Mouse (Mus musculus) liver, embryonic 13.5 days (tissue): ENCODE results near the gene Zzz3. TPM values are rescaled to one million over a fixed set of nuclear protein-coding genes. Genes with fewer than 3 reads are reported as not detected.
"Not testable (repeated sequence)": the region's sequence is repeated elsewhere in the genome, so short reads cannot be mapped to it uniquely, and the experiment has no call there.

ENCODE experiments used
- ATAC-seq: fragments of 200-750 bp; cut with Nextera tagmentation; 2 replicates; pipeline ENCODE4 v1.8.0; 2017; ENCODE audit warnings: low read depth, mild to moderate bottlenecking, moderate number of reproducible peaks, moderate library complexity
- DNase-seq: peaks from one replicate; pipeline ENCODE4 v3.0.0; 2022
- H3K27ac ChIP-seq: fragments of 300-500 bp; sonication (generic); 2 replicates; pipeline ENCODE4 v1.5.1; 2015; ENCODE audit warnings: moderate library complexity, mild to moderate bottlenecking, inconsistent platforms
- H3K27me3 ChIP-seq: fragments of 300-500 bp; sonication (generic); 2 replicates; pipeline ENCODE4 v1.6.1; 2015; ENCODE audit warnings: mild to moderate bottlenecking, inconsistent platforms
- H3K36me3 ChIP-seq: fragments of 300-500 bp; sonication (generic); 2 replicates; pipeline ENCODE4 v1.6.1; 2015; ENCODE audit warnings: mild to moderate bottlenecking, inconsistent platforms
- H3K4me1 ChIP-seq: fragments of 300-500 bp; sonication (generic); replicated peaks from 2 replicates; pipeline ENCODE4 v1.6.1; 2015; ENCODE audit warnings: inconsistent platforms
- H3K4me2 ChIP-seq: fragments of 300-500 bp; sonication (generic); 2 replicates; pipeline ENCODE4 v1.6.1; 2015; ENCODE audit warnings: inconsistent platforms, mild to moderate bottlenecking, moderate library complexity
- H3K4me3 ChIP-seq: fragments of 300-500 bp; sonication (generic); replicated peaks from 2 replicates; pipeline ENCODE4 v1.5.1; 2015; ENCODE audit warnings: mild to moderate bottlenecking, inconsistent platforms
- H3K9ac ChIP-seq: fragments of 300-500 bp; sonication (generic); 2 replicates; pipeline ENCODE4 v1.6.1; 2015; ENCODE audit warnings: mild to moderate bottlenecking, inconsistent platforms
- H3K9me3 ChIP-seq: fragments of 300-500 bp; sonication (generic); replicated peaks from 2 replicates; pipeline ENCODE4 v1.6.1; 2016; ENCODE audit warnings: inconsistent platforms
- WGBS: fragments of 180-500 bp; shearing (Covaris S2); methylation state at CpG from one replicate; pipeline ENCODE4 v1.1.7; 2015; ENCODE audit not compliant: insufficient replicate concordance; 5-methylcytosine and 5-hydroxymethylcytosine counted together
- polyA plus RNA-seq: library from polyadenylated mRNA; unstranded; fragments of >200 nt; fragmentation: Nextera tagmentation; extraction: Ambion mirVana; gene quantifications from 2 replicates; pipeline ENCODE4 v1.2.1, GENCODE M21; 2015

The Zzz3 gene
- polyA plus RNA-seq, 1 experiment from 2014 or later, result 16.3 TPM

- WGBS, result 78% methylated on average over 4 of the region's 4 CpGs
- no peaks in the 10 kb centered on the region for H3K27me3 ChIP-seq
- H3K4me1 ChIP-seq, result no peaks in the 10 kb centered on the region; the same call in none of the 2 replicates
- H3K4me3 ChIP-seq, result no peak overlapping the region
- ATAC-seq, result no peak
- no peak overlapping the region for H3K9ac ChIP-seq
- no peaks in the 10 kb centered on the region for H3K9me3 ChIP-seq
- no peak for DNase-seq
- H3K27ac ChIP-seq, result no peak overlapping the region
- H3K36me3 ChIP-seq, result no peaks in the 10 kb centered on the region; the same call in 1 of the 2 replicates
- no peak overlapping the region for H3K4me2 ChIP-seq
Observed at GRCm38 (mm10) chr3:152442795-152443194, 47.5 kb downstream of the Zzz3 start.

- Histone ChIP-seq H3K36me3 (peaks cover 3% of the 10 kb centered on the region), H3K27me3 (no peaks in the 10 kb centered on the region), H3K4me1 (no peaks in the 10 kb centered on the region; the same call in none of the 2 replicates), H3K27ac (no peak overlapping the region), H3K4me3 (no peak overlapping the region), H3K9ac (no peak overlapping the region), H3K4me2 (no peak overlapping the region), H3K9me3 (no peaks in the 10 kb centered on the region)
- DNase-seq, result no peak
- 69% methylated on average over 3 of the region's 3 CpGs for WGBS
- ATAC-seq, result no peak
Observed at GRCm38 (mm10) chr3:152444114-152444513, 48.8 kb downstream of the Zzz3 start.

- H3K27me3 ChIP-seq, result no peaks in the 10 kb centered on the region
- H3K9ac ChIP-seq, result no peak overlapping the region
- 72% methylated on average over 1 of the region's 1 CpGs for WGBS
- no peak overlapping the region for H3K4me3 ChIP-seq
- no peaks in the 10 kb centered on the region; the same call in none of the 2 replicates for H3K4me1 ChIP-seq
- H3K27ac ChIP-seq, result no peak overlapping the region
- H3K4me2 ChIP-seq, result no peak overlapping the region
- DNase-seq, result no peak
- peaks cover 21% of the 10 kb centered on the region for H3K36me3 ChIP-seq
- H3K9me3 ChIP-seq, result no peaks in the 10 kb centered on the region
- peak; percentile 70; the same call in 1 of the 2 replicates for ATAC-seq
Observed at GRCm38 (mm10) chr3:152446966-152447365, 51.7 kb downstream of the Zzz3 start.

- H3K27me3 ChIP-seq, result no peaks in the 10 kb centered on the region
- no peaks in the 10 kb centered on the region for H3K9me3 ChIP-seq
- no peak overlapping the region for H3K4me3 ChIP-seq
- H3K4me2 ChIP-seq, result no peak overlapping the region
- 77% methylated on average over 3 of the region's 4 CpGs for WGBS
- ATAC-seq (no peak), DNase-seq (no peak)
- no peak overlapping the region for H3K9ac ChIP-seq
- peaks cover 10% of the 10 kb centered on the region for H3K4me1 ChIP-seq
- H3K27ac ChIP-seq, result no peak overlapping the region
- H3K36me3 ChIP-seq, result peaks cover 67% of the 10 kb centered on the region
Observed at GRCm38 (mm10) chr3:152453163-152453562, 57.9 kb downstream of the Zzz3 start.

GRCm38 (mm10) chr3:152457308-152458035 lies 62.2 kb downstream of the Zzz3 start:
- H3K9ac ChIP-seq, result no peak overlapping the region
- no peak overlapping the region for H3K4me2 ChIP-seq
- peak; percentile 79 for ATAC-seq
- peak; percentile 5 for DNase-seq
- no peak overlapping the region for H3K27ac ChIP-seq
- no peaks in the 10 kb centered on the region for H3K9me3 ChIP-seq
- H3K4me1 ChIP-seq, result peaks cover 10% of the 10 kb centered on the region
- no peak overlapping the region for H3K4me3 ChIP-seq
- H3K27me3 ChIP-seq, result no peaks in the 10 kb centered on the region
- 43% methylated on average over 2 of the region's 2 CpGs for WGBS
- H3K36me3 ChIP-seq, result peaks cover 64% of the 10 kb centered on the region

GRCm38 (mm10) chr3:152458875-152459274 lies 63.6 kb downstream of the Zzz3 start:
- not testable (repeated sequence) for H3K4me2 ChIP-seq, ATAC-seq, H3K27me3 ChIP-seq, H3K9ac ChIP-seq, H3K27ac ChIP-seq, DNase-seq, H3K4me3 ChIP-seq, H3K9me3 ChIP-seq
- WGBS, result 77% methylated on average over 4 of the region's 4 CpGs
- Histone ChIP-seq H3K4me1 (peaks cover 10% of the 10 kb centered on the region), H3K36me3 (peaks cover 62% of the 10 kb centered on the region)

GRCm38 (mm10) chr3:152460802-152461201 lies 65.5 kb downstream of the Zzz3 start:
- no peak for ATAC-seq
- Histone ChIP-seq H3K9ac (no peak overlapping the region), H3K4me1 (peaks cover 13% of the 10 kb centered on the region), H3K36me3 (peaks cover 45% of the 10 kb centered on the region), H3K9me3 (no peaks in the 10 kb centered on the region), H3K4me2 (no peak overlapping the region), H3K27me3 (no peaks in the 10 kb centered on the region), H3K27ac (no peak overlapping the region), H3K4me3 (no peak overlapping the region)
- no peak for DNase-seq
- 74% methylated on average over 4 of the region's 4 CpGs for WGBS

- peaks cover 18% of the 10 kb centered on the region for H3K4me1 ChIP-seq
- no peak overlapping the region for H3K4me3 ChIP-seq
- no peak overlapping the region for H3K27ac ChIP-seq
- no peaks in the 10 kb centered on the region for H3K27me3 ChIP-seq
- DNase-seq (no peak), ATAC-seq (no peak)
- 83% methylated on average over 10 of the region's 10 CpGs for WGBS
- peaks cover 33% of the 10 kb centered on the region for H3K36me3 ChIP-seq
- H3K4me2 ChIP-seq, result no peak overlapping the region
- no peak overlapping the region for H3K9ac ChIP-seq
- H3K9me3 ChIP-seq, result no peaks in the 10 kb centered on the region
Observed at GRCm38 (mm10) chr3:152462038-152462547, 66.8 kb downstream of the Zzz3 start.

GRCm38 (mm10) chr3:152462900-152463299 lies 67.6 kb downstream of the Zzz3 start:
- DNase-seq (no peak), ATAC-seq (no peak)
- no peaks in the 10 kb centered on the region for H3K9me3 ChIP-seq
- H3K4me1 ChIP-seq, result peaks cover 11% of the 10 kb centered on the region; the same call in 1 of the 2 replicates
- H3K36me3 ChIP-seq, result peaks cover 27% of the 10 kb centered on the region
- no peak overlapping the region for H3K9ac ChIP-seq
- H3K27me3 ChIP-seq, result no peaks in the 10 kb centered on the region
- no peak overlapping the region for H3K27ac ChIP-seq
- no peak overlapping the region for H3K4me2 ChIP-seq
- WGBS, result 86% methylated on average over 10 of the region's 10 CpGs
- H3K4me3 ChIP-seq, result no peak overlapping the region

- no peaks in the 10 kb centered on the region for H3K9me3 ChIP-seq
- no peak overlapping the region for H3K4me2 ChIP-seq
- no peaks in the 10 kb centered on the region for H3K27me3 ChIP-seq
- WGBS, result 79% methylated on average over 3 of the region's 3 CpGs
- ATAC-seq (no peak), DNase-seq (no peak)
- H3K4me1 ChIP-seq, result peaks cover 11% of the 10 kb centered on the region; the same call in 1 of the 2 replicates
- H3K36me3 ChIP-seq, result peaks cover 17% of the 10 kb centered on the region
- no peak overlapping the region for H3K9ac ChIP-seq
- H3K27ac ChIP-seq, result no peak overlapping the region
- no peak overlapping the region for H3K4me3 ChIP-seq
Observed at GRCm38 (mm10) chr3:152464462-152464861, 69.2 kb downstream of the Zzz3 start.

GRCm38 (mm10) chr3:152465338-152465737 lies 70.1 kb downstream of the Zzz3 start:
- DNase-seq (no peak), ATAC-seq (no peak)
- no peak overlapping the region for H3K27ac ChIP-seq
- H3K27me3 ChIP-seq, result no peaks in the 10 kb centered on the region
- no peak overlapping the region for H3K9ac ChIP-seq
- WGBS, result 86% methylated on average over 6 of the region's 6 CpGs
- H3K36me3 ChIP-seq, result peaks cover 13% of the 10 kb centered on the region
- H3K9me3 ChIP-seq, result no peaks in the 10 kb centered on the region
- no peak overlapping the region for H3K4me3 ChIP-seq
- H3K4me1 ChIP-seq, result peaks cover 11% of the 10 kb centered on the region; the same call in 1 of the 2 replicates
- no peak overlapping the region for H3K4me2 ChIP-seq

- H3K27ac ChIP-seq, result no peak overlapping the region
- no peak overlapping the region for H3K9ac ChIP-seq
- H3K36me3 ChIP-seq, result peaks cover 7% of the 10 kb centered on the region
- no peak overlapping the region for H3K4me3 ChIP-seq
- H3K9me3 ChIP-seq, result no peaks in the 10 kb centered on the region
- peaks cover 11% of the 10 kb centered on the region; the same call in 1 of the 2 replicates for H3K4me1 ChIP-seq
- no peak overlapping the region for H3K4me2 ChIP-seq
- 53% methylated on average over 9 of the region's 9 CpGs for WGBS
- no peaks in the 10 kb centered on the region for H3K27me3 ChIP-seq
- DNase-seq (no peak), ATAC-seq (peak; percentile 70)
Observed at GRCm38 (mm10) chr3:152466849-152467248, 71.6 kb downstream of the Zzz3 start.
